ENCODE assay signal across 7 mouse cellular contexts in the genomic region with DNA sequence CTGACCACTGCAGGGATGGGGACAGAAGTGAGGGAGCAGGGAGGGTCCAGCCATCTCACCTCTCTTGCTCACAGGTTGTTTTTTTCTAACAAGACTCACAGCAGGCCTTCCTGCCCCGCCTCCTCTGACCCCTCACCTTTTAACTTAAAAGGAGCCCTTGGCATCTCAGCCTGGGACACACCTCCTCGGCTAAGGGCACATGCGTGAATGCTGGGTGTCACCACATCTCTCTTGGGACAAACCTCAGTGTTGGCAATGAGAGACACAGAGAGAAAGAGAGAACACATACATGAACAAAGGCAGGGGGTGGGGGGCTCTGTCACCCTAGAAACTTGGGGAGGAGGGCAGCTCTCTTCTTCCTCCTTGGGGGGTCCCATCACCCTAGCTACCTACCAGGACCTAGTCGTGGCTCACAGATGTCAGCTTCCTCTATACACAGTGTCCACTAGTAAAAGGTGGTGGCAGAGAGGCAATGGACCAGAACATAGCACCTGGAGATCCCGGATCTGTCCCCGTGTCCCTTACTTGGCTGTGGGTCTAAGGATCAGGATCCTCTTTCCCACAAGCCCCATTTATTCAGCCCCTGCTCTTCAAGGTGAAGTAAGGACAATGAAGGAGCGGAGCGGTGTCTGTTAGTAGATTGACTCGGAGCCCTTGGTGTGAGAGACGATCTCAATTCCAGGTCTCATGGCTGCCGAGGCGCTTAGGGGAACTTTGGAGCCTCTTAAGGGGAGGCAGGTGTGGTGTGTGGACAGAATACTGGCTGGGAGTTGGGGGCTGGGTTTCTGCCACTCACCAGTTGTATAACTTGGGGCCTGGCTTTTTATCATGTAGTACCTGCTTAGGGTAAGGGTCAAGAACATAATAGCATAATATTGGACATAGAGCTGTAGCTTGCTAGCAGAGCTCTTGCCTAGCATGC. TPM values are rescaled to one million over a fixed set of nuclear protein-coding genes. Genes with fewer than 3 reads are reported as not detected.
DNase-seq lines count a peak whose midpoint lies in the region; ATAC-seq and TF ChIP-seq lines count a peak whose summit lies in the region.

No protein-coding gene starts in this region.

- no peaks in the 10 kb centered on the region for H3K36me3 ChIP-seq in lung, postnatal 0 days (ENCODE audit: insufficient read depth, low read length)
- no peaks in the 10 kb centered on the region for H3K36me3 ChIP-seq in forebrain, postnatal 0 days (ENCODE audit: insufficient read depth)
- no peaks in the 10 kb centered on the region for H3K36me3 ChIP-seq in limb, embryonic 12.5 days
- H3K36me3 ChIP-seq in stomach, embryonic 14.5 days (ENCODE audit: control insufficient read depth, insufficient read depth, low read length) = no peaks in the 10 kb centered on the region

- H3K4me1 ChIP-seq in lung, postnatal 0 days (ENCODE audit: insufficient read depth, low read depth, low read length) = peaks cover 69% of the 10 kb centered on the region
- H3K4me1 ChIP-seq in lung, adult 2 months (ENCODE audit: control insufficient read depth, insufficient read depth, low read length) = peaks cover 55% of the 10 kb centered on the region
- H3K4me1 ChIP-seq in forebrain, postnatal 0 days (ENCODE audit: insufficient read depth) = peaks cover 70% of the 10 kb centered on the region
- peaks cover 86% of the 10 kb centered on the region for H3K4me1 ChIP-seq in limb, embryonic 12.5 days (replicated peaks)
- H3K4me1 ChIP-seq in stomach, embryonic 14.5 days (ENCODE audit: control insufficient read depth, insufficient read depth, low read length) = peaks cover 85% of the 10 kb centered on the region

- TF ChIP-seq POLR2A in lung, adult 2 months (IDR thresholded peaks at IDR 0.05; ENCODE audit: borderline replicate concordance, extremely low read depth, low read depth, low read length) = no peak

- 0 out of 2 replicates have a peak overlapping the region, but pooled peaks have one; percentile 29 for H3K9ac ChIP-seq in lung, postnatal 0 days (replicated peaks; ENCODE audit: low read depth)
- peak overlapping the region; percentile 50 for H3K9ac ChIP-seq in forebrain, postnatal 0 days
- no peak overlapping the region for H3K9ac ChIP-seq in limb, embryonic 12.5 days (replicated peaks)
- no peak overlapping the region for H3K9ac ChIP-seq in stomach, embryonic 14.5 days (replicated peaks; ENCODE audit: low read depth, low read length)

- WGBS in lung, postnatal 0 days = 50% methylated on average over 12 of the region's 12 CpGs
- WGBS in lung, adult 2 months = 45% methylated on average over 12 of the region's 12 CpGs
- 41% methylated on average over 12 of the region's 12 CpGs for WGBS in forebrain, postnatal 0 days
- 43% methylated on average over 12 of the region's 12 CpGs for WGBS in limb, embryonic 12.5 days
- 46% methylated on average over 12 of the region's 12 CpGs for WGBS in stomach, embryonic 14.5 days

- no peak for TF ChIP-seq CTCF in lung, postnatal 0 days (IDR thresholded peaks at IDR 0.05)
- no peak for TF ChIP-seq CTCF in lung, adult 2 months (IDR thresholded peaks at IDR 0.05; ENCODE audit: insufficient read depth, low read length)
- no peak for TF ChIP-seq CTCF in forebrain, postnatal 0 days (IDR thresholded peaks at IDR 0.05; ENCODE audit: low read depth)

- H3K4me3 ChIP-seq in lung, postnatal 0 days (ENCODE audit: low read depth, low read length) = no peak overlapping the region
- H3K4me3 ChIP-seq in lung, adult 2 months (replicated peaks; ENCODE audit: extremely low read depth, low read depth, low read length) = no peak overlapping the region
- peak overlapping the region; percentile 22 for H3K4me3 ChIP-seq in forebrain, postnatal 0 days (ENCODE audit: low read depth, low read length)
- no peak overlapping the region for H3K4me3 ChIP-seq in limb, embryonic 12.5 days (replicated peaks)
- H3K4me3 ChIP-seq in stomach, embryonic 14.5 days (ENCODE audit: low read depth, low read length) = no peak overlapping the region

- H3K27me3 ChIP-seq in lung, postnatal 0 days (replicated peaks; ENCODE audit: insufficient read depth, low read length) = no peaks in the 10 kb centered on the region
- no peaks in the 10 kb centered on the region for H3K27me3 ChIP-seq in forebrain, postnatal 0 days (ENCODE audit: insufficient read depth, low read length)
- no peaks in the 10 kb centered on the region for H3K27me3 ChIP-seq in limb, embryonic 12.5 days
- no peaks in the 10 kb centered on the region for H3K27me3 ChIP-seq in stomach, embryonic 14.5 days (ENCODE audit: control insufficient read depth, insufficient read depth, low read length)

- no peak for TF ChIP-seq EP300 in lung, postnatal 0 days (IDR thresholded peaks at IDR 0.05)

- ATAC-seq in lung, postnatal 0 days = no peak
- no peak for ATAC-seq in forebrain, postnatal 0 days
- ATAC-seq in limb, embryonic 12.5 days (ENCODE audit: insufficient number of reproducible peaks, insufficient read depth, low FRiP score, low TSS enrichment, low read depth) = no peak
- ATAC-seq in stomach, embryonic 14.5 days (ENCODE audit: insufficient number of reproducible peaks, insufficient read depth, low FRiP score, low read depth) = no peak

- no peak for DNase-seq in lung, postnatal 0 days (ENCODE audit: low spot score)
- DNase-seq in lung, adult 2 months = no peak
- no peak for DNase-seq in forebrain, postnatal 0 days
- no peak for DNase-seq in thymus, postnatal 10 days (ENCODE audit: low spot score in 2 of 2)
- no peak for DNase-seq in right cerebral cortex, adult 2 months (ENCODE audit: low spot score in 2 of 2)

- H3K27ac ChIP-seq in lung, postnatal 0 days (ENCODE audit: low read length) = peak overlapping the region; percentile 55
- peak overlapping the region; percentile 99 for H3K27ac ChIP-seq in forebrain, postnatal 0 days (ENCODE audit: low read depth, low read length)
- H3K27ac ChIP-seq in limb, embryonic 12.5 days = no peak overlapping the region
- peak overlapping the region; percentile 58 for H3K27ac ChIP-seq in stomach, embryonic 14.5 days (ENCODE audit: low read length)

- no peaks in the 10 kb centered on the region for H3K9me3 ChIP-seq in lung, postnatal 0 days (ENCODE audit: low read length)
- H3K9me3 ChIP-seq in forebrain, postnatal 0 days (ENCODE audit: low read length) = no peaks in the 10 kb centered on the region
- no peaks in the 10 kb centered on the region for H3K9me3 ChIP-seq in limb, embryonic 12.5 days
- H3K9me3 ChIP-seq in stomach, embryonic 14.5 days (ENCODE audit: control insufficient read depth, low read depth, low read length) = no peaks in the 10 kb centered on the region

- H3K4me2 ChIP-seq in lung, postnatal 0 days (replicated peaks; ENCODE audit: low read depth, low read length) = peak overlapping the region; percentile 44
- H3K4me2 ChIP-seq in forebrain, postnatal 0 days (ENCODE audit: low read depth) = peak overlapping the region; percentile 94
- H3K4me2 ChIP-seq in limb, embryonic 12.5 days = peak overlapping the region; percentile 55; the same call in 1 of the 2 replicates
- peak overlapping the region; percentile 44 for H3K4me2 ChIP-seq in stomach, embryonic 14.5 days (replicated peaks; ENCODE audit: low read depth, low read length)

RNA-seq across cellular contexts. Expression of a gene that starts 5.8 kb away (rescaled TPM):
- 38.1 and 40.5 TPM in 2 replicates for polyA plus RNA-seq in lung, postnatal 0 days (2015; fragmentation: Nextera tagmentation; extraction: Ambion mirVana)
- 142 and 159 TPM in 2 replicates for polyA plus RNA-seq in lung, adult 2 months (2012; rRNA removed)
- 1,003 and 1,159 TPM in 2 replicates for total RNA-seq in forebrain, postnatal 0 days (2014; rRNA removed)
- polyA plus RNA-seq in forebrain, postnatal 0 days (2015; fragmentation: Nextera tagmentation; extraction: Ambion mirVana) = 223 and 233 TPM in 2 replicates
- polyA plus RNA-seq in limb, embryonic 12.5 days (2016; fragmentation: Nextera tagmentation; extraction: Ambion mirVana) = 22.3 and 24.9 TPM in 2 replicates
- polyA plus RNA-seq in stomach, embryonic 14.5 days (2014; fragmentation: Nextera tagmentation; extraction: Ambion mirVana) = 61.4 and 62.9 TPM in 2 replicates

RNA-seq across cellular contexts. Expression of a gene that starts 17.0 kb away (rescaled TPM):
- 19.9 and 20.6 TPM in 2 replicates for polyA plus RNA-seq in lung, postnatal 0 days (2015; fragmentation: Nextera tagmentation; extraction: Ambion mirVana)
- polyA plus RNA-seq in lung, adult 2 months (2012; rRNA removed) = 45.0 and 55.1 TPM in 2 replicates
- 54.0 and 66.5 TPM in 2 replicates for total RNA-seq in forebrain, postnatal 0 days (2014; rRNA removed)
- polyA plus RNA-seq in forebrain, postnatal 0 days (2015; fragmentation: Nextera tagmentation; extraction: Ambion mirVana) = 46.4 and 49.3 TPM in 2 replicates
- 74.4 and 79.3 TPM in 2 replicates for polyA plus RNA-seq in limb, embryonic 12.5 days (2016; fragmentation: Nextera tagmentation; extraction: Ambion mirVana)
- polyA plus RNA-seq in stomach, embryonic 14.5 days (2014; fragmentation: Nextera tagmentation; extraction: Ambion mirVana) = 39.9 and 41.0 TPM in 2 replicates

RNA-seq across cellular contexts. Expression of a gene that starts 28.9 kb away (rescaled TPM):
- polyA plus RNA-seq in lung, postnatal 0 days (2015; fragmentation: Nextera tagmentation; extraction: Ambion mirVana) = 6.9 and 8.9 TPM in 2 replicates
- polyA plus RNA-seq in lung, adult 2 months (2012; rRNA removed) = 213 and 329 TPM in 2 replicates
- 4.5 and 6.7 TPM in 2 replicates for total RNA-seq in forebrain, postnatal 0 days (2014; rRNA removed)
- 10.8 and 11.4 TPM in 2 replicates for polyA plus RNA-seq in forebrain, postnatal 0 days (2015; fragmentation: Nextera tagmentation; extraction: Ambion mirVana)
- 0.79 and 1.0 TPM in 2 replicates for polyA plus RNA-seq in limb, embryonic 12.5 days (2016; fragmentation: Nextera tagmentation; extraction: Ambion mirVana)
- polyA plus RNA-seq in stomach, embryonic 14.5 days (2014; fragmentation: Nextera tagmentation; extraction: Ambion mirVana) = 1.7 and 2.3 TPM in 2 replicates

RNA-seq across cellular contexts. Expression of a gene that starts 45.1 kb away (rescaled TPM):
- 0.19 TPM in 1 of 2 replicates, not detected in the other for polyA plus RNA-seq in lung, postnatal 0 days (2015; fragmentation: Nextera tagmentation; extraction: Ambion mirVana)
- not detected in 2 replicates for polyA plus RNA-seq in lung, adult 2 months (2012; rRNA removed)
- total RNA-seq in forebrain, postnatal 0 days (2014; rRNA removed) = not detected in 2 replicates
- not detected in 2 replicates for polyA plus RNA-seq in forebrain, postnatal 0 days (2015; fragmentation: Nextera tagmentation; extraction: Ambion mirVana)
- polyA plus RNA-seq in limb, embryonic 12.5 days (2016; fragmentation: Nextera tagmentation; extraction: Ambion mirVana) = not detected in 2 replicates
- polyA plus RNA-seq in stomach, embryonic 14.5 days (2014; fragmentation: Nextera tagmentation; extraction: Ambion mirVana) = not detected in 2 replicates

RNA-seq across cellular contexts. Expression of a gene that starts 49.1 kb away (rescaled TPM):
- 16.3 and 21.3 TPM in 2 replicates for polyA plus RNA-seq in lung, postnatal 0 days (2015; fragmentation: Nextera tagmentation; extraction: Ambion mirVana)
- 39.0 and 54.3 TPM in 2 replicates for polyA plus RNA-seq in lung, adult 2 months (2012; rRNA removed)
- 87.2 and 94.6 TPM in 2 replicates for total RNA-seq in forebrain, postnatal 0 days (2014; rRNA removed)
- 16.3 and 24.1 TPM in 2 replicates for polyA plus RNA-seq in forebrain, postnatal 0 days (2015; fragmentation: Nextera tagmentation; extraction: Ambion mirVana)
- polyA plus RNA-seq in limb, embryonic 12.5 days (2016; fragmentation: Nextera tagmentation; extraction: Ambion mirVana) = 32.7 and 35.3 TPM in 2 replicates
- 21.6 and 22.3 TPM in 2 replicates for polyA plus RNA-seq in stomach, embryonic 14.5 days (2014; fragmentation: Nextera tagmentation; extraction: Ambion mirVana)

Comparison
In these comparisons a context has a peak if more than half of its experiments do, and no peak if none do; other contexts are left out.
1. RNA of a gene that starts 28.9 kb away (polyA plus RNA-seq): 213 to 329 TPM in lung, adult 2 months; 10.8 to 11.4 TPM in forebrain, postnatal 0 days, 6.9 to 8.9 TPM in lung, postnatal 0 days, 1.7 to 2.3 TPM in stomach, embryonic 14.5 days and 0.79 to 1.0 TPM in limb, embryonic 12.5 days; every median in the first group is over 10 times any median in the second.
2. H3K4me2 ChIP-seq: peak in every context shown above with its lines; median percentile 94 in forebrain, postnatal 0 days; 55 in limb, embryonic 12.5 days; 44 in lung, postnatal 0 days; 44 in stomach, embryonic 14.5 days.
3. H3K9ac ChIP-seq: peak in lung, postnatal 0 days (single experiment) and forebrain, postnatal 0 days (single experiment); none in limb, embryonic 12.5 days (single experiment) and stomach, embryonic 14.5 days (single experiment).